Mouse (Mus musculus) ES-Bruce4 (cell line): ENCODE results near the gene Ly6g6d.

ENCODE experiments used
- CTCF ChIP-seq: IDR thresholded peaks from one replicate; pipeline ENCODE4 v1.8.1; 2011; ENCODE audit warnings: low read depth, low read length
- POLR2A ChIP-seq: IDR thresholded peaks from one replicate; pipeline ENCODE4 v1.8.1; 2011; ENCODE audit warnings: low read length; ENCODE audit not compliant: insufficient read depth

GRCm38 (mm10) chr17:35080248-35080647 is 2.4 kb upstream of the Ly6g6d start:
- TF ChIP-seq POLR2A (no peak), CTCF (no peak)
